Mouse (Mus musculus): Measurements from ENCODE around the gene Ror1.

The Ror1 gene

GRCm38 (mm10) chr4:100315066-100315465, 219.5 kb downstream of the Ror1 start:
- DNase-seq (ENCODE audit: low spot score) = no peak

GRCm38 (mm10) chr4:100321758-100322157, 226.2 kb downstream of the Ror1 start:
- DNase-seq (ENCODE audit: low spot score) = peak; percentile 20

DNA sequence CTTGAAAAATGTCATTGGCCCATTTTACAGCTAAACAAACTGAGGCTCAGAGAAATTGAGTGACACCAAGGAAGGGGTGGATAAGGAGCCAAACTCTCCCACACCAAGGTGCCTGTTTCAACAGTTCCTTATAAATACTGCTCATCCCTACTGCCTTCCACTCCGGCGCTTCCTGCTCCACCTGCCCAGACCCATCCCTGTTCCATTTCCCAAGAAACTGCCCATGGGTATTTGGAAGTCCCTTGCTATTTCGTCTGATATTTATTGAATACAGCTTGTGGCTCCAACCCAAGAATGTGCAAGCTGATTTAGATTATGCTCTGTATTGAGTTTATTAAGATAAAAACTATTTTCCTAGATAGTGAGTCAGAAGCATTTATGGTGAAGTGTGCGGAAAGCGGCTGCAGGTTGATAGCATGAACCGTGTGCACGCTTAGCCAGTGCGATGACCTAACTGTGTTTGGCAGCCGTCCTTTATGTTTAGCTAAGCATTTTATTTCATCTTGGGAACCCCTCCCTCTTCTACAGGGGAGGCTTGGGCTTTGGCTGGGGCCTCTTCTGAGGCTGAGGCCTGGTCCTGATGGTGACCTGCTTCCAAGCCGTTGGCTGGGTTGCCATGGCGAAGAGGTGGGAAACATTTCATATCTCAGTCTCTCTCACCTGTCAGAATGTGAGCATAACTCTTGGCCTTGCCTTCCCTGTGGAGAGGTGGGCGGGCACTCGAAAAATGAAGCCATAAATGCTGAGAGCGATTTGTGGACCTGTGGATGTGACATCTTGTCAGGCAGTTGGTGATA, 229.3 kb downstream of the Ror1 start:
- DNase-seq (ENCODE audit: low spot score) = no peak

- no peak for DNase-seq (ENCODE audit: low spot score)
Observed at GRCm38 (mm10) chr4:100328361-100328970, 232.9 kb downstream of the Ror1 start.

GRCm38 (mm10) chr4:100335168-100335567, 239.6 kb downstream of the Ror1 start:
- DNase-seq (ENCODE audit: low spot score) = no peak

- no peak for DNase-seq (ENCODE audit: low spot score)
Observed at GRCm38 (mm10) chr4:100347791-100348190, 252.2 kb downstream of the Ror1 start.

GRCm38 (mm10) chr4:100350106-100350795, 254.7 kb downstream of the Ror1 start:
- DNase-seq (ENCODE audit: low spot score) = no peak

- DNase-seq (ENCODE audit: low spot score) = no peak
Observed at GRCm38 (mm10) chr4:100351797-100352290, 256.3 kb downstream of the Ror1 start.

- DNase-seq (ENCODE audit: low spot score) = no peak
Observed at GRCm38 (mm10) chr4:100355566-100355965, 260.0 kb downstream of the Ror1 start.

DNA sequence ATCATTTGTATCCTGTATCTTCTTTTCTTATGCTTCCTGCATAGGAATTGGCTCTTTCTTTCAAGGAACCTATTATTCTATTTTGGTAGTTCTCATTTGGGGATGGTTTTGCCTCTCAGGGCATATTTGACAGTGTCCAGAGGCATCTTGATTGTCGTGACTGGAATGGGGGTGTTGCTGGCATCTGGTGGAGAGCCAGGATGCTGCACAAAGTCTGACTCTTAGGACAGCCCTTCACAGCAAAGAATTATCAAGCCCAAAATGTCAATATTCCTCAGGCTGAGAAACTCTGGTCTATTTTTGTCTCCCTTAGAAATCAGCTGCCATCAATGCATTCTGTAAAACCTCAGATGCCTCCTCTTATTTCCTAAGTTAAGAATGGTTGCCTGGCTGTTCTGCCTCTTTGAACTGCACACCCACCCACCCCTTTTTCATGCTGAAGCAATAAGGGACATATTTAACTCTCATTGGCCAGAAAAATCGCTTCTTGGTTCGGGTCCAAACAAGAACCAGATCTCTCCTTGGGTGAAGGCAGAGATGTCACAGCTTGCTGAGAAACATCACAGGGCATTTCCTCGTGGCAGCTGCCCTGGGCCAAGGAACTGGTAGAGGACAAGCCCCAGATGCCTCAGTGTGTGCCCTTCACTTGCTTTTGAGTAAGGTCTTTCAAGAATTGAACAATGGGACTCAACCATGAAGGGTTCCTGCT, 262.4 kb downstream of the Ror1 start:
- no peak for DNase-seq (ENCODE audit: low spot score)

GRCm38 (mm10) chr4:100363666-100364065, 268.1 kb downstream of the Ror1 start:
- DNase-seq (ENCODE audit: low spot score) = no peak

DNA sequence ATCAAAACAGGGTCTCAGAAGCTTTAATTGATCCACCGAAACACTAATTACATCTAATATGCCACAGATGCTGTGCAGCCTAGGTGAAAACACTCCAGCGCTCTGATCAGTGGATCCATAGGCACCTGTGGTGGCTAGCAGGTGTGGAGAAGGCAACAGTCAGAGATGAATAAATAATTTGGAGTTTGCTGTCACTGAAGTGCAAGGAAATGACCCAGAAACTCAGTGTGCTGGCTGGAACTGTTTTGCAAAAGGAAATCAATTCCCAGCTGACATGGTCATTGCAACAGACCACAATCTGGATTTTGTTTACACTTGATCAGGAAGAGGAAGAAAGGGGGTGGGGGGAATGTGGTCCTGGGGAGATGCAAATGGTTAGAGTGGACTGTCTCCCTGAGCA, 273.1 kb downstream of the Ror1 start:
- DNase-seq (ENCODE audit: low spot score) = no peak

- no peak for DNase-seq (ENCODE audit: low spot score)
Observed at GRCm38 (mm10) chr4:100369541-100370174, 274.1 kb downstream of the Ror1 start.

DNA sequence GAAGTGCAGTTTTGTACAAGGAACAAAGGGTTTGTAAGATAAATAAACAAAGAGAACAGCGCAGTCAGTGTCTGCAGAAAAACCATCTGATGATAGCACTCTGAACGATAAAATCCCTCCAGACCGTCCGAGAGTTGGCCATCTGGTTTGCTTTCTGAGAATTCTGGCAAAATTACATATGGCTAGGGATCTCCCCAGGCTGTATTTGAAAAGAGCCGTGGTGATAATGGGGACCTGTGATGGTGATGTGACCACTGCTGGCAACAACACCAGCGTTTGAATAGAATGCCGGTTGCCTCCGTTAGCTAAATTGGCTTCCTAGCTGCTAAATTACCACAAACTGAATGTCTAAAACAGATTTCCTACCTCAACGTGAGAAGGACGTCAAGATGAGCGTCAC, 277.2 kb downstream of the Ror1 start:
- no peak for DNase-seq (ENCODE audit: low spot score)

- DNase-seq (ENCODE audit: low spot score) = no peak
Observed at GRCm38 (mm10) chr4:100373780-100374179, 278.2 kb downstream of the Ror1 start.

DNA sequence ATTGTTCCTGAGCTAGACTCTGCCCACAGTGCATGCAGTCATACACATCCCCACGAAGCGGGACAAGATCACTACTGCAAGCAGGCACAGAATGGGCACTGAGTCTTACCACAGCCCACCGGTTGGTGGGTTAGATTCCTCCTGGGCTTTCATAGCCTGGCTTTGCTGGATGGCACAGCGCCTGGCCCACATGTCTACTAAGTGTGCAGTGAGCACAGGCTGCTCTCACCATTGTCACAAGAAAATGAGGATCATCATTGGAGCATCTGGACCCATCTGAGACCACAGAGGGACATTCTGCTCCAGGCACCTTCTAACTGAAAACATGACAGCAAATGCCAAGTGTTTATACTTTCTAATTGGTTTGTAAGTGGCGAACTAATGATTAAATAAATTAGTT, 279.7 kb downstream of the Ror1 start:
- no peak for DNase-seq (ENCODE audit: low spot score)

DNA sequence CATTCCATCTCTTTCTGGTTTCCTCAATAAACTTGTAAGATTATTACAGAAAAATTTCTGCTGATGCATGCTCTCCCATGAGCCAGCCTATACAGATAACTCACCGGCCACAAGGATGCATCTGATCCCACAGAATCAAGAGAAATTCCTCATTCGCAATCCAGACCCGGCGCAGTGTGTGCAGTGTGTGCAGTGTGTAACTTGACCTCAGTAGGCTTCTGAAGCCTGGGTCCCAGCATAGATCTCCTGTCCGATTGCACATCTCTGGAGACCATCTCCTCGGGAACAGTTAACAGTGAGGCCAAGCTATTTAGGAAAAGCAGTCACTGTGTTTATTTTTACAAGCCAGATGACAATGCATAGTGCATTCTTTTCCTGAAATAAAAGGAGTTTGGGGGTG, 280.6 kb downstream of the Ror1 start:
- no peak for DNase-seq (ENCODE audit: low spot score)

GRCm38 (mm10) chr4:100377231-100377630, 281.6 kb downstream of the Ror1 start:
- no peak for DNase-seq (ENCODE audit: low spot score)

DNA sequence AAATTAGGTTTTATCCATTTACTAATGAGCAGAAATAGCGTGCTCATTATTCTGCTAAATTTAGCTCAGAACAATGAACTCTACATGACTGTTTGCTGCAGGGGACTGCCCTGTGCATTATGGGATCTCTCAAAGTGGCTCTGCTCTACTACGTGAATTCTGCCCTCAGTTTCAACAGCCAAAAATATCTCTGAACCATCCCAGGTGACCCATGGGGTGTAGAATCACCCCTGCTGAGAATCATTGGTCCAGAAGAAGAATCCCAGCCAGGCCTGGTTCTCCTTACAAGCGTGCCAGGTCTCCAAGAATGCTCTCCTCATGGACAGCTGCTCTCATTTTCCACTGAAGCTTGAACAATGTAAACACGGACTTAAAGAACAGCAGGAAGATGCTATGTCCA, 282.4 kb downstream of the Ror1 start:
- DNase-seq (ENCODE audit: low spot score) = no peak

GRCm38 (mm10) chr4:100381760-100382159, 286.2 kb downstream of the Ror1 start:
- no peak for DNase-seq (ENCODE audit: low spot score)

DNA sequence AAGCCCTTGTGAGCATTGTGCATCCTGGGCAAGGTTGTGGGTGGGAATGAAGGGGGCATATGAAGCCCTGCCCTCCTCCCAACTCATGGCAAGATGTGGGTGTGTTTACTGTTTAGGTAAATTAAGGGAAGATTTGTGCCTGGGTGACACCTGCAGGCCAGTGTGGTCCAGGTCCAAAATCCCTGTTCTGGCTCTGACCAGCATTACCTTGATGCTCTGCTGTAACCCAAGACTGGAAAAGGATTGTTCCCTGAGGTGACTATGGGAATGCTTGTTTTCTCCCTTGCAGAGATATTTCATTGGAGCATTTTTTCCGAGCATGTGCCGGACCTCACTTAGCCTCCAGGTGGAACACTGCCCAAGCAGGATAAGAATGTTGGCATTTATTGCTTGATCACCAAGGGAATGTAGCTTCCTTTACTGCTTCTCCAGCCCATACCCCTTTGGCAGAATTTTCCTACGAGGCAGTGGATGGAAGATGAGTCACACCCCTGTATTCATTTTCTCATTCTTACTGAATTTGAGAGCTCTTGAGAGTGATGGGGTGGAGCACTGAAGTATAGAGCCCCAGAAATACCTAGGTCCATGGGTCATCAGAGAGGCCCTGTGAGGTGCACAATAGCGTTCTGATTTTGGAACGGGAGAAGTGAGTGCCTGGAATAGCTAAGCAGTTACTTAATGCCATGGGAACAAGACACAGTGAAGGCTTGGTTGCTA, 290.8 kb downstream of the Ror1 start:
- no peak for DNase-seq (ENCODE audit: low spot score)
